ENCODE assay signal across 9 mouse cellular contexts in the genomic region with DNA sequence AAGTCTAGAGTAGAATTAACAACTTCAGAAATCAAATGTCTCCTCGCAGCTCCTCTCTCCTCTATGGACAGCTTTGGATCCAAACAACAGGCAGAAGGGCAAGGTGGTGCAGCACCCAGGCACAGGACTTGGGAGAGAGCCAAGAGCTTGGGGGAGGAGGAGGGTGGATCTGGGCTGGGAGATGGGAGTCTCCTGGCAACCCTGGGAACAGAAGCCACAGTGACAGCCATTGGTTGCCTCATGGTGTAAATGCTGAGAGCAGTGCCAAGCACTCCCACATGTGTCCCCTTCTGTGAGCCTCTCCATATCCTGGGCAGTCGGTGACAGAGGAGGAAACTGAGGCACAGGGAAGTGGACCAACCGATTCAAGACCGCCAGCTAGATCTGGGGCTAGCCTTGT. TPM values are rescaled to one million over a fixed set of nuclear protein-coding genes. Genes with fewer than 3 reads are reported as not detected.
DNase-seq lines count a peak whose midpoint lies in the region; ATAC-seq and TF ChIP-seq lines count a peak whose summit lies in the region.
"Had no signal": no experiment of that assay in that cellular context is flagged by ENCODE, and none has a peak within 500 bp of the region (broad histone marks: within the 10 kb centered on the region; RNA-seq: fewer than 3 reads in every experiment).

No protein-coding gene starts in this region.

- H3K9ac ChIP-seq in heart, embryonic 15.5 days = no peak overlapping the region
- H3K9ac ChIP-seq in midbrain, postnatal 0 days (replicated peaks; ENCODE audit: low read length, poor library complexity, severe bottlenecking) = 0 out of 2 replicates have a peak overlapping the region, but pooled peaks have one; percentile 36
- no peak overlapping the region for H3K9ac ChIP-seq in liver, embryonic 11.5 days (ENCODE audit: low read depth, low read length)

- 28% methylated on average over 4 of the region's 4 CpGs for WGBS in cerebellum, adult 2 months
- WGBS in heart, embryonic 15.5 days = 74% methylated on average over 4 of the region's 4 CpGs
- 70% methylated on average over 4 of the region's 4 CpGs for WGBS in midbrain, postnatal 0 days
- WGBS in liver, embryonic 11.5 days = 83% methylated on average over 4 of the region's 4 CpGs
- 88% methylated on average over 4 of the region's 4 CpGs for WGBS in limb, embryonic 10.5 days

- no peak for TF ChIP-seq POLR2A in cerebellum, adult 2 months (IDR thresholded peaks at IDR 0.05; ENCODE audit: borderline replicate concordance, insufficient read depth, low read length)

- no peaks in the 10 kb centered on the region for H3K36me3 ChIP-seq in heart, embryonic 15.5 days
- no peaks in the 10 kb centered on the region for H3K36me3 ChIP-seq in midbrain, postnatal 0 days (ENCODE audit: insufficient read depth, low read length)
- H3K36me3 ChIP-seq in liver, embryonic 11.5 days (ENCODE audit: control insufficient read depth, insufficient read depth, low read length) = no peaks in the 10 kb centered on the region
- no peaks in the 10 kb centered on the region for H3K36me3 ChIP-seq in limb, embryonic 10.5 days

- no peak for ATAC-seq in cerebellum, adult (ENCODE audit: insufficient number of reproducible peaks, low FRiP score, low TSS enrichment)
- ATAC-seq in heart, embryonic 15.5 days (replicated peaks; ENCODE audit: insufficient number of reproducible peaks, insufficient read depth, low FRiP score, low read depth) = peak; percentile 54; the same call in 1 of the 2 replicates
- peak; percentile 52 for ATAC-seq in midbrain, postnatal 0 days (ENCODE audit: low FRiP score)
- no peak for ATAC-seq in liver, embryonic 11.5 days (replicated peaks; ENCODE audit: low FRiP score)

- peak overlapping the region; percentile 18 for H3K4me3 ChIP-seq in cerebellum, adult 2 months (replicated peaks; ENCODE audit: insufficient read depth, low read depth, low read length)
- H3K4me3 ChIP-seq in heart, embryonic 15.5 days = no peak overlapping the region
- peak overlapping the region; percentile 40 for H3K4me3 ChIP-seq in midbrain, postnatal 0 days (ENCODE audit: low read depth, low read length)
- no peak overlapping the region for H3K4me3 ChIP-seq in liver, embryonic 11.5 days (ENCODE audit: low read depth, low read length)
- H3K4me3 ChIP-seq in limb, embryonic 10.5 days = no peak overlapping the region

- H3K27me3 ChIP-seq in cerebellum, adult 2 months (ENCODE audit: control insufficient read depth, insufficient read depth, low read length) = no peaks in the 10 kb centered on the region; the same call in 1 of the 2 replicates
- H3K27me3 ChIP-seq in heart, embryonic 15.5 days = peaks cover 9% of the 10 kb centered on the region; the same call in 1 of the 2 replicates
- no peaks in the 10 kb centered on the region for H3K27me3 ChIP-seq in midbrain, postnatal 0 days (ENCODE audit: insufficient read depth, low read length)
- H3K27me3 ChIP-seq in liver, embryonic 11.5 days (replicated peaks; ENCODE audit: control insufficient read depth, insufficient read depth, low read length) = no peaks in the 10 kb centered on the region
- no peaks in the 10 kb centered on the region for H3K27me3 ChIP-seq in limb, embryonic 10.5 days (ENCODE audit: low read depth, poor library complexity, severe bottlenecking)

- H3K9me3 ChIP-seq in heart, embryonic 15.5 days (replicated peaks) = no peaks in the 10 kb centered on the region
- H3K9me3 ChIP-seq in midbrain, postnatal 0 days (ENCODE audit: low read length) = no peaks in the 10 kb centered on the region
- H3K9me3 ChIP-seq in liver, embryonic 11.5 days (ENCODE audit: control insufficient read depth, low read length) = no peaks in the 10 kb centered on the region
- no peaks in the 10 kb centered on the region for H3K9me3 ChIP-seq in limb, embryonic 10.5 days (replicated peaks)

- no peak for TF ChIP-seq CTCF in cerebellum, adult 2 months (IDR thresholded peaks at IDR 0.05; ENCODE audit: borderline replicate concordance, insufficient read depth, low read depth, low read length)
- no peak for TF ChIP-seq CTCF in midbrain, postnatal 0 days (IDR thresholded peaks at IDR 0.05)

- H3K4me2 ChIP-seq in heart, embryonic 15.5 days = no peak overlapping the region
- peak overlapping the region; percentile 52 for H3K4me2 ChIP-seq in midbrain, postnatal 0 days (ENCODE audit: low read depth, low read length, poor library complexity, severe bottlenecking)
- H3K4me2 ChIP-seq in liver, embryonic 11.5 days = no peak overlapping the region

- H3K27ac ChIP-seq in cerebellum, adult 2 months (ENCODE audit: insufficient read depth, low read length) = no peak overlapping the region
- no peak overlapping the region for H3K27ac ChIP-seq in heart, embryonic 15.5 days
- H3K27ac ChIP-seq in midbrain, postnatal 0 days (ENCODE audit: low read depth, low read length) = peak overlapping the region; percentile 38; the same call in 1 of the 2 replicates
- no peak overlapping the region for H3K27ac ChIP-seq in liver, embryonic 11.5 days (ENCODE audit: low read depth, low read length)
- H3K27ac ChIP-seq in limb, embryonic 10.5 days = no peak overlapping the region

- H3K4me1 ChIP-seq in cerebellum, adult 2 months (ENCODE audit: control insufficient read depth, insufficient read depth, low read length) = no peaks in the 10 kb centered on the region
- H3K4me1 ChIP-seq in heart, embryonic 15.5 days (replicated peaks) = peaks cover 9% of the 10 kb centered on the region
- peaks cover 19% of the 10 kb centered on the region for H3K4me1 ChIP-seq in midbrain, postnatal 0 days (ENCODE audit: insufficient read depth, low read length)
- no peaks in the 10 kb centered on the region for H3K4me1 ChIP-seq in liver, embryonic 11.5 days (replicated peaks; ENCODE audit: control insufficient read depth, insufficient read depth, low read length)
- peaks cover 30% of the 10 kb centered on the region for H3K4me1 ChIP-seq in limb, embryonic 10.5 days

- peak; percentile 24 to 36 for DNase-seq in cerebellum, adult 2 months
- peak; percentile 48 for DNase-seq in adrenal gland, postnatal 10 days
- DNase-seq in layer of hippocampus, adult 8-10 months (ENCODE audit: low spot score in 2 of 2) = peak; percentile 72 to 79
- peak; percentile 84 for DNase-seq in midbrain, postnatal 0 days (ENCODE audit: low spot score)
- no peak for DNase-seq in liver, embryonic 11.5 days (ENCODE audit: low spot score)
- no peak for DNase-seq in limb, embryonic 10.5 days (ENCODE audit: low spot score)

RNA-seq across cellular contexts. Expression of a gene that starts 1.3 kb away (rescaled TPM):
- 1,304 and 1,327 TPM in 2 replicates for polyA plus RNA-seq in cerebellum, adult 2 months (2012; rRNA removed)
- total RNA-seq in adrenal gland, postnatal 10 days (2021) = 10 to 100 TPM in 1 of 2 experiments, 1 to 10 TPM in 1; 9.5 to 15.4 TPM
- 0.59 and 4.2 TPM in 2 replicates for polyA plus RNA-seq in heart, embryonic 15.5 days (2015; fragmentation: Nextera tagmentation; extraction: Ambion mirVana)
- 100 to 1,000 TPM; 189 to 232 (median 208) TPM for total RNA-seq in layer of hippocampus, adult 8-10 months (2022)
- 333 and 361 TPM in 2 replicates for total RNA-seq in midbrain, postnatal 0 days (2014; rRNA removed)
- 687 and 775 TPM in 2 replicates for polyA plus RNA-seq in midbrain, postnatal 0 days (2015; fragmentation: Nextera tagmentation; extraction: Ambion mirVana)
- polyA plus RNA-seq in liver, embryonic 11.5 days (2014; fragmentation: Nextera tagmentation; extraction: Ambion mirVana) = 1.2 TPM in 1 of 2 replicates, not detected in the other
- polyA plus RNA-seq in limb, embryonic 10.5 days (2016; fragmentation: Nextera tagmentation; extraction: Ambion mirVana) = 1.3 and 2.1 TPM in 2 replicates

RNA-seq across cellular contexts. Expression of a gene that starts 25.3 kb away (rescaled TPM):
- 0.03 TPM in 1 of 2 replicates, not detected in the other for polyA plus RNA-seq in cerebellum, adult 2 months (2012; rRNA removed)
- total RNA-seq in adrenal gland, postnatal 10 days (2021) = 1 to 10 TPM in 1 of 2 experiments, under 1 TPM in 1; 0.96 to 1.1 TPM
- 0.10 TPM in 1 of 2 replicates, not detected in the other for polyA plus RNA-seq in heart, embryonic 15.5 days (2015; fragmentation: Nextera tagmentation; extraction: Ambion mirVana)
- total RNA-seq in layer of hippocampus, adult 8-10 months (2022) = not detected
- total RNA-seq in midbrain, postnatal 0 days (2014; rRNA removed) = not detected in 2 replicates
- polyA plus RNA-seq in midbrain, postnatal 0 days (2015; fragmentation: Nextera tagmentation; extraction: Ambion mirVana) = 0.53 TPM in 1 of 2 replicates, not detected in the other
- polyA plus RNA-seq in liver, embryonic 11.5 days (2014; fragmentation: Nextera tagmentation; extraction: Ambion mirVana) = 0.30 and 1.0 TPM in 2 replicates
- polyA plus RNA-seq in limb, embryonic 10.5 days (2016; fragmentation: Nextera tagmentation; extraction: Ambion mirVana) = 0.11 TPM in 1 of 2 replicates, not detected in the other
- total RNA-seq: left cerebral cortex, adult 8-10 months had no signal

Comparison
In these comparisons a context has a peak if more than half of its experiments do, and no peak if none do; other contexts are left out.
1. DNase-seq: peak in cerebellum, adult 2 months (2 of 2), adrenal gland, postnatal 10 days (single experiment), layer of hippocampus, adult 8-10 months (2 of 2) and midbrain, postnatal 0 days (single experiment); none in liver, embryonic 11.5 days (single experiment) and limb, embryonic 10.5 days (single experiment).
2. H3K4me3 ChIP-seq: peak in cerebellum, adult 2 months (single experiment) and midbrain, postnatal 0 days (single experiment); none in heart, embryonic 15.5 days (single experiment), liver, embryonic 11.5 days (single experiment) and limb, embryonic 10.5 days (single experiment).
3. ATAC-seq: peak in heart, embryonic 15.5 days (single experiment) and midbrain, postnatal 0 days (single experiment); none in cerebellum, adult (single experiment) and liver, embryonic 11.5 days (single experiment).
4. RNA of a gene that starts 1.3 kb away (polyA plus RNA-seq): 1,304 to 1,327 TPM in cerebellum, adult 2 months and 687 to 775 TPM in midbrain, postnatal 0 days; 1.3 to 2.1 TPM in limb, embryonic 10.5 days, 1.2 TPM in liver, embryonic 11.5 days and 0.59 to 4.2 TPM in heart, embryonic 15.5 days; every median in the first group is over 100 times any median in the second.